Mouse (Mus musculus) liver, embryonic 12.5 days (tissue): Measurements from ENCODE around the gene Ttc6. TPM values are rescaled to one million over a fixed set of nuclear protein-coding genes. Genes with fewer than 3 reads are reported as not detected.

Experiments
- ATAC-seq: fragments of 200-750 bp; cut with Nextera tagmentation; 2 replicates; pipeline ENCODE4 v1.8.0; 2017; ENCODE audit warnings: moderate number of reproducible peaks, mild to moderate bottlenecking, moderate library complexity
- H3K27ac ChIP-seq: fragments of 300-500 bp; sonication (generic); 2 replicates; pipeline ENCODE4 v1.5.1; 2016; ENCODE audit warnings: mild to moderate bottlenecking
- H3K27me3 ChIP-seq: fragments of 300-500 bp; sonication (generic); replicated peaks from 2 replicates; pipeline ENCODE4 v1.6.1; 2016; ENCODE audit warnings: mild to moderate bottlenecking, moderate library complexity
- H3K36me3 ChIP-seq: fragments of 300-500 bp; sonication (generic); 2 replicates; pipeline ENCODE4 v1.6.1; 2016; ENCODE audit warnings: mild to moderate bottlenecking, moderate library complexity
- H3K4me1 ChIP-seq: fragments of 300-500 bp; sonication (generic); 2 replicates; pipeline ENCODE4 v1.6.1; 2016
- H3K4me2 ChIP-seq: fragments of 300-500 bp; sonication (generic); 2 replicates; pipeline ENCODE4 v1.6.1; 2016; ENCODE audit warnings: mild to moderate bottlenecking, moderate library complexity
- H3K4me3 ChIP-seq: fragments of 300-500 bp; sonication (generic); 2 replicates; pipeline ENCODE4 v1.5.1; 2016; ENCODE audit warnings: mild to moderate bottlenecking, moderate library complexity
- H3K9ac ChIP-seq: fragments of 300-500 bp; sonication (generic); 2 replicates; pipeline ENCODE4 v1.6.1; 2016; ENCODE audit warnings: mild to moderate bottlenecking, moderate library complexity
- H3K9me3 ChIP-seq: fragments of 300-500 bp; sonication (generic); replicated peaks from 2 replicates; pipeline ENCODE4 v1.6.1; 2016; ENCODE audit warnings: mild to moderate bottlenecking, moderate library complexity
- WGBS: fragments of 180-500 bp; shearing (Covaris S2); methylation state at CpG from one replicate; pipeline ENCODE4 v1.1.7; 2016; ENCODE audit not compliant: insufficient replicate concordance; 5-methylcytosine and 5-hydroxymethylcytosine counted together
- polyA plus RNA-seq: library from polyadenylated mRNA; unstranded; fragments of >200 nt; fragmentation: Nextera tagmentation; extraction: Ambion mirVana; gene quantifications from 2 replicates; pipeline ENCODE4 v1.2.1, GENCODE M21; 2016

Gene Ttc6
- polyA plus RNA-seq, 1 experiment from 2014 or later: 0.08 TPM

GRCm38 (mm10) chr12:57781926-57782325 lies 218.0 kb downstream of the Ttc6 start:
- H3K9me3 ChIP-seq: no peaks in the 10 kb centered on the region
- H3K9ac ChIP-seq: no peak overlapping the region
- ATAC-seq: no peak
- WGBS: 77% methylated on average over 5 of the region's 5 CpGs
- no peak overlapping the region for H3K4me2 ChIP-seq
- H3K27me3 ChIP-seq: no peaks in the 10 kb centered on the region
- H3K4me1 ChIP-seq: no peaks in the 10 kb centered on the region
- no peak overlapping the region for H3K4me3 ChIP-seq
- no peaks in the 10 kb centered on the region for H3K36me3 ChIP-seq
- no peak overlapping the region for H3K27ac ChIP-seq

- H3K9ac ChIP-seq: no peak overlapping the region
- 24% methylated on average over 5 of the region's 5 CpGs for WGBS
- no peaks in the 10 kb centered on the region for H3K9me3 ChIP-seq
- H3K27ac ChIP-seq: no peak overlapping the region
- H3K27me3 ChIP-seq: no peaks in the 10 kb centered on the region
- H3K4me3 ChIP-seq: no peak overlapping the region
- H3K36me3 ChIP-seq: no peaks in the 10 kb centered on the region
- no peaks in the 10 kb centered on the region for H3K4me1 ChIP-seq
- no peak overlapping the region for H3K4me2 ChIP-seq
- ATAC-seq: no peak
Observed at GRCm38 (mm10) chr12:57787471-57787870, 223.6 kb downstream of the Ttc6 start.

Other genes with a start within 250 kb of the Ttc6 start
- gene Foxa1, start 17.2 kb upstream of the Ttc6 start, polyA plus RNA-seq: 2.4 and 2.6 TPM in 2 replicates